Comparison of ENCODE assay signal across 12 mouse cellular contexts in the genomic region with DNA sequence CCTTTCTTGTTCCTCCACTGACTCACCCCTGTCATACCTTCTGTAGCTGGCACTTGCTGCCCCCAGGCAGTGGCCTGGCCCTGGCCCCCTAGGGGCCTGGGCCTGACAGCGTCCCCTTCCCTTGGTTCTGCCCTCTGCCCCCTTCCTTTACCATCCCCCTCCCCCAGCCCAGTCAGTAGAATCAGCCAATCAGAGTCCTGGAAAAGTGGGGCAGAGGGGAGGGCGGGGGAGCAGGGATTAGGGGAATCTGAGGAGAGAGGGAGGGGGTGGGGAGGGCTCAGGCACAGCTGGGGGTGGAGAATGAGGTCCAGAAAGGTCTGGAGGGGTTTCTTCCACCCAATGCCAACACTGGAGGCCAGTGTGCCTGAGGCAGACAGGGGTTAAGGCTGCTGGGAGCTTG. TPM values are rescaled to one million over a fixed set of nuclear protein-coding genes. Genes with fewer than 3 reads are reported as not detected.
A peak's percentile ranks its signal among the peaks of the same experiment; 100 is the strongest.
DNase-seq lines count a peak whose midpoint lies in the region; ATAC-seq and TF ChIP-seq lines count a peak whose summit lies in the region.
"Had no signal": no experiment of that assay in that cellular context is flagged by ENCODE, and none has a peak within 500 bp of the region (broad histone marks: within the 10 kb centered on the region; RNA-seq: fewer than 3 reads in every experiment).

No protein-coding gene starts in this region.

- TF ChIP-seq CTCF in hindbrain, postnatal 0 days (IDR thresholded peaks at IDR 0.05; ENCODE audit: low read depth) = no peak

- no peak for DNase-seq in hindbrain, postnatal 0 days (ENCODE audit: low spot score)
- no peak for DNase-seq in urinary bladder, postnatal 36 days (ENCODE audit: low spot score in 2 of 2)
- DNase-seq in layer of hippocampus, postnatal 36 days = no peak
- DNase-seq: kidney, adult 18-20 months had no signal

- H3K36me3 ChIP-seq in hindbrain, embryonic 12.5 days = no peaks in the 10 kb centered on the region
- no peaks in the 10 kb centered on the region for H3K36me3 ChIP-seq in hindbrain, embryonic 13.5 days
- no peaks in the 10 kb centered on the region for H3K36me3 ChIP-seq in hindbrain, postnatal 0 days (ENCODE audit: insufficient read depth, low read length)
- no peaks in the 10 kb centered on the region for H3K36me3 ChIP-seq in midbrain, embryonic 13.5 days
- H3K36me3 ChIP-seq: heart, embryonic 12.5 days; limb, embryonic 15.5 days had no signal

- no peaks in the 10 kb centered on the region for H3K9me3 ChIP-seq in hindbrain, embryonic 12.5 days (replicated peaks)
- H3K9me3 ChIP-seq in hindbrain, embryonic 13.5 days = no peaks in the 10 kb centered on the region
- no peaks in the 10 kb centered on the region for H3K9me3 ChIP-seq in hindbrain, postnatal 0 days (ENCODE audit: low read length)
- no peaks in the 10 kb centered on the region for H3K9me3 ChIP-seq in midbrain, embryonic 13.5 days
- H3K9me3 ChIP-seq: heart, embryonic 12.5 days; limb, embryonic 15.5 days had no signal

- H3K27me3 ChIP-seq in hindbrain, embryonic 12.5 days = peaks cover 12% of the 10 kb centered on the region
- peaks cover 24% of the 10 kb centered on the region for H3K27me3 ChIP-seq in hindbrain, embryonic 13.5 days
- no peaks in the 10 kb centered on the region for H3K27me3 ChIP-seq in hindbrain, postnatal 0 days (ENCODE audit: insufficient read depth, low read length)
- H3K27me3 ChIP-seq in midbrain, embryonic 13.5 days = peaks cover 19% of the 10 kb centered on the region

- no peak overlapping the region for H3K4me3 ChIP-seq in hindbrain, embryonic 12.5 days
- H3K4me3 ChIP-seq in hindbrain, embryonic 13.5 days = no peak overlapping the region
- H3K4me3 ChIP-seq in brown adipose tissue, adult 24 weeks (ENCODE audit: insufficient read depth, low read depth, low read length) = 0 out of 2 replicates have a peak overlapping the region, but pooled peaks have one; percentile 6
- no peak overlapping the region for H3K4me3 ChIP-seq in hindbrain, postnatal 0 days (ENCODE audit: low read length)
- no peak overlapping the region for H3K4me3 ChIP-seq in midbrain, embryonic 13.5 days (replicated peaks)
- H3K4me3 ChIP-seq: heart, embryonic 12.5 days; limb, embryonic 15.5 days had no signal

- ATAC-seq in hindbrain, embryonic 12.5 days (ENCODE audit: low FRiP score) = peak; percentile 19; the same call in 1 of the 2 replicates
- no peak for ATAC-seq in hindbrain, embryonic 13.5 days (ENCODE audit: low FRiP score)
- ATAC-seq in hindbrain, postnatal 0 days = 0 out of 2 replicates have a peak, but pooled peaks have one; percentile 8
- ATAC-seq in midbrain, embryonic 13.5 days = peak; percentile 34
- ATAC-seq in inflammation-experienced regulatory T-cells, adult 6 months = no peak
- ATAC-seq: activated CD4-positive, CD25-positive, alpha-beta regulatory T cell, adult 4 months had no signal

- peak overlapping the region; percentile 2; the same call in 1 of the 2 replicates for H3K9ac ChIP-seq in hindbrain, embryonic 12.5 days
- H3K9ac ChIP-seq in hindbrain, embryonic 13.5 days = no peak overlapping the region
- no peak overlapping the region for H3K9ac ChIP-seq in hindbrain, postnatal 0 days (replicated peaks; ENCODE audit: low read length)
- peak overlapping the region; percentile 28; the same call in 1 of the 2 replicates for H3K9ac ChIP-seq in midbrain, embryonic 13.5 days (replicated peaks)
- H3K9ac ChIP-seq: heart, embryonic 12.5 days; limb, embryonic 15.5 days had no signal

- 0% methylated on average over 2 of the region's 2 CpGs for WGBS in hindbrain, embryonic 12.5 days
- WGBS in hindbrain, embryonic 13.5 days = 0% methylated on average over 2 of the region's 2 CpGs
- WGBS in hindbrain, postnatal 0 days = 29% methylated on average over 2 of the region's 2 CpGs
- 10% methylated on average over 2 of the region's 2 CpGs for WGBS in midbrain, embryonic 13.5 days

- H3K4me2 ChIP-seq in hindbrain, embryonic 12.5 days (replicated peaks) = no peak overlapping the region
- H3K4me2 ChIP-seq in hindbrain, embryonic 13.5 days = no peak overlapping the region
- no peak overlapping the region for H3K4me2 ChIP-seq in hindbrain, postnatal 0 days (ENCODE audit: low read depth, low read length)
- H3K4me2 ChIP-seq in midbrain, embryonic 13.5 days (replicated peaks) = peak overlapping the region; percentile 20; the same call in 1 of the 2 replicates
- H3K4me2 ChIP-seq: heart, embryonic 12.5 days; limb, embryonic 15.5 days had no signal

- peaks cover 32% of the 10 kb centered on the region for H3K4me1 ChIP-seq in hindbrain, embryonic 12.5 days
- peaks cover 42% of the 10 kb centered on the region for H3K4me1 ChIP-seq in hindbrain, embryonic 13.5 days (replicated peaks)
- H3K4me1 ChIP-seq in brown adipose tissue, adult 24 weeks (ENCODE audit: control insufficient read depth, insufficient read depth, insufficient read length, low read length) = no peaks in the 10 kb centered on the region
- no peaks in the 10 kb centered on the region for H3K4me1 ChIP-seq in hindbrain, postnatal 0 days (ENCODE audit: insufficient read depth, low read length)
- peaks cover 51% of the 10 kb centered on the region for H3K4me1 ChIP-seq in midbrain, embryonic 13.5 days (replicated peaks)

- no peak overlapping the region for H3K27ac ChIP-seq in hindbrain, embryonic 12.5 days
- H3K27ac ChIP-seq in hindbrain, embryonic 13.5 days = no peak overlapping the region
- peak overlapping the region; percentile 38; the same call in 1 of the 2 replicates for H3K27ac ChIP-seq in brown adipose tissue, adult 24 weeks (replicated peaks; ENCODE audit: low read depth, low read length)
- peak overlapping the region; percentile 20; the same call in 1 of the 2 replicates for H3K27ac ChIP-seq in hindbrain, postnatal 0 days
- H3K27ac ChIP-seq in midbrain, embryonic 13.5 days = peak overlapping the region; percentile 44
- H3K27ac ChIP-seq: limb, embryonic 15.5 days had no signal

RNA-seq across cellular contexts. Expression of a gene that starts 5.7 kb away (rescaled TPM):
- polyA plus RNA-seq in hindbrain, embryonic 12.5 days (2016; fragmentation: Nextera tagmentation; extraction: Ambion mirVana) = 20.5 and 23.8 TPM in 2 replicates
- polyA plus RNA-seq in hindbrain, embryonic 13.5 days (2015; fragmentation: Nextera tagmentation; extraction: Ambion mirVana) = 18.6 and 19.9 TPM in 2 replicates
- 12.2 and 17.4 TPM in 2 replicates for polyA plus RNA-seq in brown adipose tissue, adult 24 weeks (2012; ENCODE audit: insufficient read depth, insufficient read length, missing spikeins)
- total RNA-seq in hindbrain, postnatal 0 days (2014; rRNA removed) = 20.6 and 25.8 TPM in 2 replicates
- 19.8 and 23.1 TPM in 2 replicates for polyA plus RNA-seq in hindbrain, postnatal 0 days (2015; fragmentation: Nextera tagmentation; extraction: Ambion mirVana)
- polyA plus RNA-seq in midbrain, embryonic 13.5 days (2015; fragmentation: Nextera tagmentation; extraction: Ambion mirVana) = 15.1 and 17.9 TPM in 2 replicates
- 10 to 100 TPM; 38.7 to 39.7 TPM for total RNA-seq in layer of hippocampus, postnatal 36 days (2021)
- polyA plus RNA-seq in inflammation-experienced regulatory T-cells, adult 6 months (2017; shearing (Covaris generic)) = not detected
- polyA plus RNA-seq: activated CD4-positive, CD25-positive, alpha-beta regulatory T cell, adult 4 months had no signal

RNA-seq across cellular contexts. Expression of a gene that starts 23.8 kb away (rescaled TPM):
- polyA plus RNA-seq in hindbrain, embryonic 12.5 days (2016; fragmentation: Nextera tagmentation; extraction: Ambion mirVana) = 0.36 and 0.51 TPM in 2 replicates
- polyA plus RNA-seq in hindbrain, embryonic 13.5 days (2015; fragmentation: Nextera tagmentation; extraction: Ambion mirVana) = 0.23 and 0.34 TPM in 2 replicates
- not detected in 2 replicates for polyA plus RNA-seq in brown adipose tissue, adult 24 weeks (2012; ENCODE audit: insufficient read depth, insufficient read length, missing spikeins)
- 0.58 and 0.86 TPM in 2 replicates for total RNA-seq in hindbrain, postnatal 0 days (2014; rRNA removed)
- polyA plus RNA-seq in hindbrain, postnatal 0 days (2015; fragmentation: Nextera tagmentation; extraction: Ambion mirVana) = 0.30 and 0.37 TPM in 2 replicates
- polyA plus RNA-seq in midbrain, embryonic 13.5 days (2015; fragmentation: Nextera tagmentation; extraction: Ambion mirVana) = 0.18 and 0.94 TPM in 2 replicates
- total RNA-seq in layer of hippocampus, postnatal 36 days (2021) = under 1 TPM; 0.25 to 0.66 TPM
- not detected for polyA plus RNA-seq in inflammation-experienced regulatory T-cells, adult 6 months (2017; shearing (Covaris generic))
- polyA plus RNA-seq: activated CD4-positive, CD25-positive, alpha-beta regulatory T cell, adult 4 months had no signal

RNA-seq across cellular contexts. Expression of a gene that starts 32.4 kb away (rescaled TPM):
- 26.8 and 27.0 TPM in 2 replicates for polyA plus RNA-seq in hindbrain, embryonic 12.5 days (2016; fragmentation: Nextera tagmentation; extraction: Ambion mirVana)
- 8.6 and 8.9 TPM in 2 replicates for polyA plus RNA-seq in hindbrain, embryonic 13.5 days (2015; fragmentation: Nextera tagmentation; extraction: Ambion mirVana)
- 2.7 and 5.3 TPM in 2 replicates for polyA plus RNA-seq in brown adipose tissue, adult 24 weeks (2012; ENCODE audit: insufficient read depth, insufficient read length, missing spikeins)
- 8.2 and 8.3 TPM in 2 replicates for total RNA-seq in hindbrain, postnatal 0 days (2014; rRNA removed)
- 4.9 and 5.0 TPM in 2 replicates for polyA plus RNA-seq in hindbrain, postnatal 0 days (2015; fragmentation: Nextera tagmentation; extraction: Ambion mirVana)
- polyA plus RNA-seq in midbrain, embryonic 13.5 days (2015; fragmentation: Nextera tagmentation; extraction: Ambion mirVana) = 6.8 and 7.8 TPM in 2 replicates
- 1 to 10 TPM; 1.4 to 1.9 TPM for total RNA-seq in layer of hippocampus, postnatal 36 days (2021)
- polyA plus RNA-seq in inflammation-experienced regulatory T-cells, adult 6 months (2017; shearing (Covaris generic)) = 1 to 10 TPM in 2 of 3 experiments, under 1 TPM in 1; 0.74 to 1.8 (median 1.5) TPM

Comparison
In these comparisons a context has a peak if more than half of its experiments do, and no peak if none do; other contexts are left out.
1. ATAC-seq: peak in hindbrain, embryonic 12.5 days (single experiment), hindbrain, postnatal 0 days (single experiment) and midbrain, embryonic 13.5 days (single experiment); none in hindbrain, embryonic 13.5 days (single experiment) and inflammation-experienced regulatory T-cells, adult 6 months (single experiment).
2. H3K27ac ChIP-seq: peak in brown adipose tissue, adult 24 weeks (single experiment), hindbrain, postnatal 0 days (single experiment) and midbrain, embryonic 13.5 days (single experiment); none in hindbrain, embryonic 12.5 days (single experiment) and hindbrain, embryonic 13.5 days (single experiment).
3. H3K9ac ChIP-seq: peak in hindbrain, embryonic 12.5 days (single experiment) and midbrain, embryonic 13.5 days (single experiment); none in hindbrain, embryonic 13.5 days (single experiment) and hindbrain, postnatal 0 days (single experiment).
4. RNA of a gene that starts 5.7 kb away (polyA plus RNA-seq): 19.8 to 23.1 TPM in hindbrain, postnatal 0 days, 20.5 to 23.8 TPM in hindbrain, embryonic 12.5 days, 18.6 to 19.9 TPM in hindbrain, embryonic 13.5 days, 15.1 to 17.9 TPM in midbrain, embryonic 13.5 days and 12.2 to 17.4 TPM in brown adipose tissue, adult 24 weeks; not detected in inflammation-experienced regulatory T-cells, adult 6 months; every median in the first group is over 10 times any median in the second.